ENCODE assay signal across 12 mouse cellular contexts in genomic region chr2:150741405-150741804, GRCm38 (mm10). TPM values are rescaled to one million over a fixed set of nuclear protein-coding genes. Genes with fewer than 3 reads are reported as not detected.
A peak's percentile ranks its signal among the peaks of the same experiment; 100 is the strongest.
DNase-seq lines count a peak whose midpoint lies in the region; ATAC-seq and TF ChIP-seq lines count a peak whose summit lies in the region.
"Had no signal": no experiment of that assay in that cellular context is flagged by ENCODE, and none has a peak within 500 bp of the region (broad histone marks: within the 10 kb centered on the region; RNA-seq: fewer than 3 reads in every experiment).

No protein-coding gene starts in this region.

- no peaks in the 10 kb centered on the region for H3K9me3 ChIP-seq in E14TG2a.4 (ENCODE audit: low read length)
- no peaks in the 10 kb centered on the region for H3K9me3 ChIP-seq in midbrain, embryonic 12.5 days

- no peak; the same call in 1 of the 2 replicates for TF ChIP-seq CTCF in kidney, adult 2 months (conservative IDR thresholded peaks at IDR 0.05; ENCODE audit: insufficient read depth, insufficient read length, low read depth, low read length)
- TF ChIP-seq CTCF in E14TG2a.4 (conservative IDR thresholded peaks at IDR 0.05; ENCODE audit: low read length), result peak; percentile 7; the same call in 1 of the 2 replicates
- peak; percentile 36 for TF ChIP-seq CTCF in cortical plate, adult 2 months (IDR thresholded peaks at IDR 0.05; ENCODE audit: extremely low read depth, insufficient read depth, low read length)

- H3K9ac ChIP-seq in midbrain, embryonic 12.5 days (replicated peaks), result no peak overlapping the region

- H3K36me3 ChIP-seq in kidney, adult 2 months (ENCODE audit: control insufficient read depth, insufficient read depth, low read length), result no peaks in the 10 kb centered on the region
- H3K36me3 ChIP-seq in E14TG2a.4 (ENCODE audit: insufficient read depth, low read length), result no peaks in the 10 kb centered on the region
- no peaks in the 10 kb centered on the region for H3K36me3 ChIP-seq in midbrain, embryonic 12.5 days

- peak; percentile 22 for DNase-seq in kidney, adult 2 months
- no peak for DNase-seq in kidney, adult 8-10 months
- DNase-seq in urinary bladder, adult 2 months (ENCODE audit: low spot score), result no peak
- DNase-seq in adrenal gland, postnatal 36 days, result no peak
- DNase-seq in cerebellum, adult 11 months, result no peak
- DNase-seq: adrenal gland, adult 8-10 months; kidney, postnatal 25 days; right cerebral cortex, postnatal 25 days had no signal

- no peak overlapping the region for H3K4me3 ChIP-seq in kidney, adult 2 months (ENCODE audit: insufficient read depth, low read depth, low read length)
- no peak overlapping the region for H3K4me3 ChIP-seq in E14TG2a.4 (replicated peaks; ENCODE audit: low read length)
- no peak overlapping the region for H3K4me3 ChIP-seq in cortical plate, adult 2 months (ENCODE audit: insufficient read depth, low read length)
- no peak overlapping the region for H3K4me3 ChIP-seq in midbrain, embryonic 12.5 days

- no peaks in the 10 kb centered on the region for H3K27me3 ChIP-seq in kidney, adult 2 months (replicated peaks; ENCODE audit: control insufficient read depth, insufficient read depth, low read length)
- peaks cover 8% of the 10 kb centered on the region; the same call in 1 of the 2 replicates for H3K27me3 ChIP-seq in E14TG2a.4 (ENCODE audit: insufficient read depth, low read length)
- peaks cover 15% of the 10 kb centered on the region for H3K27me3 ChIP-seq in midbrain, embryonic 12.5 days

- ATAC-seq in midbrain, embryonic 12.5 days (ENCODE audit: low FRiP score, low read depth), result peak; percentile 57

- no peaks in the 10 kb centered on the region; the same call in 1 of the 2 replicates for H3K4me1 ChIP-seq in kidney, adult 2 months (ENCODE audit: control insufficient read depth, insufficient read depth, low read length)
- H3K4me1 ChIP-seq in E14TG2a.4 (replicated peaks; ENCODE audit: low read depth, low read length), result peaks cover 20% of the 10 kb centered on the region
- H3K4me1 ChIP-seq in cortical plate, adult 2 months (ENCODE audit: control insufficient read depth, insufficient read depth, low read length), result no peaks in the 10 kb centered on the region
- H3K4me1 ChIP-seq in midbrain, embryonic 12.5 days, result no peaks in the 10 kb centered on the region

- no peak overlapping the region for H3K4me2 ChIP-seq in midbrain, embryonic 12.5 days (replicated peaks)

- no peak for TF ChIP-seq POLR2A in kidney, adult 2 months (IDR thresholded peaks at IDR 0.05; ENCODE audit: low read depth, low read length)
- TF ChIP-seq POLR2A in cortical plate, adult 2 months (IDR thresholded peaks at IDR 0.05; ENCODE audit: extremely low read depth, insufficient read depth, low read length), result no peak

- H3K27ac ChIP-seq in kidney, adult 2 months (ENCODE audit: insufficient read depth, low read depth, low read length), result no peak overlapping the region
- H3K27ac ChIP-seq in cortical plate, adult 2 months (ENCODE audit: insufficient read depth, low read length), result no peak overlapping the region
- H3K27ac ChIP-seq in midbrain, embryonic 12.5 days (replicated peaks), result no peak overlapping the region

- WGBS in kidney, adult 2 months, result 41% methylated on average over 4 of the region's 4 CpGs
- WGBS in midbrain, embryonic 12.5 days, result 66% methylated on average over 4 of the region's 4 CpGs

RNA-seq across cellular contexts. Expression of gene Entpd6, which starts 7.4 kb away (rescaled TPM):
- 21.7 and 22.0 TPM in 2 replicates for polyA plus RNA-seq in kidney, adult 2 months (2012; rRNA removed)
- polyA plus RNA-seq in cortical plate, adult 2 months (2012; rRNA removed), result 56.2 and 57.8 TPM in 2 replicates
- polyA plus RNA-seq in midbrain, embryonic 12.5 days (2016; fragmentation: Nextera tagmentation; extraction: Ambion mirVana), result 30.4 and 32.0 TPM in 2 replicates
- polyA plus RNA-seq in urinary bladder, adult 2 months (2012; rRNA removed), result 38.4 and 46.2 TPM in 2 replicates
- total RNA-seq in adrenal gland, postnatal 36 days (2021), result 10 to 100 TPM in 1 of 2 experiments, 1 to 10 TPM in 1; 7.2 to 11.4 TPM

RNA-seq across cellular contexts. Expression of gene Pygb, which starts 45.1 kb away (rescaled TPM):
- 24.7 and 27.0 TPM in 2 replicates for polyA plus RNA-seq in kidney, adult 2 months (2012; rRNA removed)
- 131 and 133 TPM in 2 replicates for polyA plus RNA-seq in cortical plate, adult 2 months (2012; rRNA removed)
- polyA plus RNA-seq in midbrain, embryonic 12.5 days (2016; fragmentation: Nextera tagmentation; extraction: Ambion mirVana), result 77.4 and 80.1 TPM in 2 replicates
- polyA plus RNA-seq in urinary bladder, adult 2 months (2012; rRNA removed), result 290 and 354 TPM in 2 replicates
- 10 to 100 TPM; 41.5 to 42.6 TPM for total RNA-seq in adrenal gland, postnatal 36 days (2021)

RNA-seq across cellular contexts. Expression of gene Vsx1, which starts 52.2 kb away (rescaled TPM):
- polyA plus RNA-seq in kidney, adult 2 months (2012; rRNA removed), result not detected in 2 replicates
- polyA plus RNA-seq in cortical plate, adult 2 months (2012; rRNA removed), result 0.13 and 0.27 TPM in 2 replicates
- polyA plus RNA-seq in midbrain, embryonic 12.5 days (2016; fragmentation: Nextera tagmentation; extraction: Ambion mirVana), result 0.09 and 0.13 TPM in 2 replicates
- not detected in 2 replicates for polyA plus RNA-seq in urinary bladder, adult 2 months (2012; rRNA removed)
- total RNA-seq in adrenal gland, postnatal 36 days (2021), result not detected
- total RNA-seq: adrenal gland, adult 8-10 months had no signal
- polyA plus RNA-seq: lung, embryonic 16.5 days had no signal
